Mouse (Mus musculus) liver, adult (tissue): Measurements from ENCODE around the gene Mast3.

Experiments
- GATA4 ChIP-seq: IDR thresholded peaks from 2 replicates; pipeline ENCODE4 v1.6.1; 2014; ENCODE audit warnings: mild to moderate bottlenecking, low read length; ENCODE audit not compliant: insufficient replicate concordance

The Mast3 gene

DNA sequence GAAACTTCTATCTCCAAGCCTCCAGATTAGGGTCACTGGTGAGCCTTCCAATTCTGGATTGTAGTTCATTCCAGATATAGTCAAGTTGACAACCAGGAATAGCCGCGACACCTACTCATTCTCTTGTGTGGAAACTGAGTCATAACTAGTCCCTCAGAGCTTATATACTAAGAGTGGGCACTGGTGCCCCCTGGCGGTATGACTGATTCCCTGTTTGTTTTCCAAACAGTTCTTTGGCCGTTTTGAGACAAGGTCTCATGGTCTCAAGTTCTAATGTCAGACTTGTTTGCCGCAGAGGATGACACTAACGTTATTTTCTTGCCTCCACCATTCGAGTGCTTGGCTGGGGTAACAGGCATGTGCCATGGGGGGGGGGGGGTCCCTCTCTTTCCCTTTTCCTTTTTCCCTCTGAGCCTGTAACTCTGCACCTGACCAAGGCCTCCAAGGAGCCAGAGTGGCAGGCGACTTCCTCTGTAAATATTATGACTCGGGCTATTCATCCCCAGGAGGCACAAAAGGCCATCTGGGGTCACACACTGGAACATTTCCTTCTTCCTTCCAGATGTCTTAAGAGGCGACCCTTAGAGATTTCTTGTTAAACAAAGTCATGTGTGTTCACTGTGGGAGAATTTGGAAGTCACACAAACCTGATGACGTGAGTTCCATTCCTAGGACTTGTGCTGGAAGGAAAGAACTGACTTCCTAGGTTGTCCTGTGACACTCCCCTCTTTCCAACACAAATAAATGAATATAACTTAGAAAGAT lies 52.7 kb downstream of the Mast3 start:
- peak; percentile 90; the same call in 1 of the 2 replicates for TF ChIP-seq GATA4

DNA sequence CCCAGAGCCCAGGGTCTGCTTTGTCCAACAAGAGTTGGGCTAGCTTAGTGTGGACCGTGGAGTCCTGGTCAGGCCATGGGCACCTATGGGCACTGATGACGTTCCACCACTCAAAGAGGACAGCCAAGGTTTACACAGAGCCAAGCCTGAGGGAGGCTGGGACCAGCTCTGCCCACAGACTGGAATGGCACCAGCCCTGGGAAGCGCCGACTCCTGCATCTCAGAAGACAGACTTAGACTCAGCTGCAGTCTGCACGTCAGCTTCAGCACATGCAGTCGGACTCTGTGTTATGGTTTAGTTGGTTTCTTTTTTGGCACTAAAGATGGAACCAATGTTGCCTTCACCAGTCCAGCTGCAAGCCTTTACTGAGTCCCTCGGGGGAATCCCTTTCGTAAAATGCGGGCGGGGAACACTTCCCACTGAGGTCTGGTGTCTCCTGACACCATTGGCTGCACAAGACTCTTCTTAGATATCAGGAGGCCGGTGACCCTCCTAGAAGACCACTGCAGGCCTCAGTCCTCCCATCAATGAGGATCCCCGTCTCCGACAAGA lies 54.6 kb downstream of the Mast3 start:
- no peak for TF ChIP-seq GATA4

DNA sequence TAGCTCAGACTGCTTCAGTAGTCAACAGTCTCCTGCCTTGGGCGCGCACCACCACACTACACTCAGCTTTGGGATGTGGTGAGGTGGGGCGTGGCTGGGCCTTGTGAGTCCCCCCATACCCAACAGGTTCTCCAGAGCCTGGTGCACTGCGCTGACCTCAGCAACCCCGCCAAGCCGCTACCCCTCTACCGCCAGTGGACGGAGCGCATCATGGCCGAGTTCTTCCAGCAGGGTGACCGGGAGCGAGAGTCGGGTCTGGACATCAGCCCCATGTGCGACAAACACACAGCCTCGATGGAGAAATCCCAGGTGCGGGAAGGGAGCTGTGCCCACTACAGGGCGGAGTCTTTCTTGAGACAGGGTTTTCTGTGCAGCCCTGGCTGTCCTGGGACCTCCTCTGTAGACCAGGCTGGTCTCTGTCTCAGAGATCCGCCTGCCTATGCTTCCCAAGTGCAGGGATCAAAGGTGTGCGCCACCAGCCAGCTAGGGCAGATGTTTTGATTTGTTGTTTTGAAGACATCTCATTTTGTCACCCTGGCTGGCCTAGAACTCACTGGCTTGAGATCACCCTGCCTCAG lies 55.7 kb downstream of the Mast3 start:
- no peak for TF ChIP-seq GATA4

DNA sequence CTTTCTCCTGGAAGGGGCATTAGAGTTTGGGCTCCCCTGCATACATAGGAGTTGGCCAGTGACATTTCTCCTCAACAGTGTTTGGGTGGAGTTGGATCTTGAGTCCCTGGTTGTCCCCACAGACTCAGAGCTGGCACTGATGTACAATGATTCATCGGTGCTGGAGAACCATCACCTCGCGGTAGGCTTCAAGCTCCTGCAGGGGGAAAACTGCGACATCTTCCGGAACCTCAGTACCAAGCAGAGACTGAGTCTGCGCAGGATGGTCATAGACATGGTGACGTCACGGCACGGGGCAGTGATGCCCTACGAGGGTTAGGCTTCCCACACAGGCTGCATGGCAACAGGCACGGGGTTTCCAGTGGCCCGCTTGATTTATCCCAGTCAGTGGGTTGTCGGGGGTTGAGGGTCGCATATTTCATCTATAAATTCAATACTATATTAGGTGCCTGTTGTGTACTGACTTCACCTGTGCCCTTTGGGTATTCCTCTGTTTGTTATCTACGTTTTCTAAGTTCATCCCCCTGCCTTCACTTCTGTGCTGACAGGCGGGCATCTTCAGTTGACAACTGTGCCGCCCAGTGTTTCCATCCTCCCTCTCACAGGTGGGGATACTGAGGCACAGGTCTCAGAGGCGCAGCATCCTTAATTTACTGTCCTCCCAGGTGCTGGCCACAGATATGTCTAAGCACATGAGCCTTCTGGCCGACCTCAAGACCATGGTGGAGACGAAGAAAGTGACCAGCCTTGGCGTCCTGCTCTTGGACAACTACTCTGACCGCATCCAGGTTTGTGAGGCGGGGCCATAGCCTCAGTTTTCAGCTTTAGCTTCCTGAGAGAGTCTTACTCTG lies 56.4 kb downstream of the Mast3 start:
- no peak for TF ChIP-seq GATA4

DNA sequence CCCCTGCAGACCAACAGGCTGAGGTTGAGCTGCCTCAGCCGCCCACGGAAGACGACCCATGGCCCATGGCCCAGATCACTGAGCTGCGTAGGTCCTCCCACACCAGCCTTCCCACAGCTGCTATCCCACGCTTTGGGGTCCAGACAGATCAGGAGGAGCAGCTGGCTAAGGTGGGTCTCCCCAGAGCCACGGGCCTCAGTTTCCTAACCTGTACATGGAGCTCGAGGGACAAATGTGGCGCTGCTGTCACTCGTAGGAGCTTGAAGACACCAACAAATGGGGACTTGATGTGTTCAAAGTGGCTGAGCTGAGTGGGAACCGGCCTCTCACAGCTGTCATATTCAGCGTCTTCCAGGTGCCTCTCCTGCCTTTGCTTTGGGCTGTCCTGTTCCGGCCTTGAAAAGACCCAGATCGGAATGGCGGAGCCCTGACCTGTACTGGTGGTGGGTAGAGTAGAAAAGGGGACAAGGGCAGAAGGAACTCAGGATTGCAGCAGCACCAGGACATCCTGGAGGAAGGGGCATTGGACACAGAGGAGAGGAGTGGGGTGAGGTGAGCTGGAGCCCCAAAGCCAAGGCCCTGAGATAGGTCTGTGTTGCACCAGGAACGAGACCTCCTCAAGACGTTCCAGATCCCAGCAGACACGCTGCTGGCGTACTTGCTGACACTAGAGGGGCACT lies 57.5 kb downstream of the Mast3 start:
- no peak for TF ChIP-seq GATA4

DNA sequence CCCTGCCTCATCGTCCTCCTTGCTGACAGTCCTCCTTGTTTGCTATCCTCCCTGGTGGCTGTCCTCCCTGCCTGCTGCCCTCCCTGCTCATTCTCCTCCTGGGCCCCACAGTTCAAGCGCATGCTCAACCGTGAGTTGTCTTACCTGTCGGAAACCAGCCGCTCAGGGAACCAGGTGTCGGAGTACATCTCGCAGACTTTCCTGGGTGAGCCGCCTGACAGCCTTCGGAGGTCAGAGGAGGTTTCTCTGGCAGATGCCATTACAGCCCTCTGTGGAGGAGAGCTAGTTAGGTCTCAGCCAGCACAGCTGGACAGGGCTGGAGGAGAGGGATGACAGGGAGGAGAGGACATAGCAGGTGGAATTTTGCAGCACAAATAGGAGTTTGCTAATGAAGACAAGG lies 58.2 kb downstream of the Mast3 start:
- no peak for TF ChIP-seq GATA4

DNA sequence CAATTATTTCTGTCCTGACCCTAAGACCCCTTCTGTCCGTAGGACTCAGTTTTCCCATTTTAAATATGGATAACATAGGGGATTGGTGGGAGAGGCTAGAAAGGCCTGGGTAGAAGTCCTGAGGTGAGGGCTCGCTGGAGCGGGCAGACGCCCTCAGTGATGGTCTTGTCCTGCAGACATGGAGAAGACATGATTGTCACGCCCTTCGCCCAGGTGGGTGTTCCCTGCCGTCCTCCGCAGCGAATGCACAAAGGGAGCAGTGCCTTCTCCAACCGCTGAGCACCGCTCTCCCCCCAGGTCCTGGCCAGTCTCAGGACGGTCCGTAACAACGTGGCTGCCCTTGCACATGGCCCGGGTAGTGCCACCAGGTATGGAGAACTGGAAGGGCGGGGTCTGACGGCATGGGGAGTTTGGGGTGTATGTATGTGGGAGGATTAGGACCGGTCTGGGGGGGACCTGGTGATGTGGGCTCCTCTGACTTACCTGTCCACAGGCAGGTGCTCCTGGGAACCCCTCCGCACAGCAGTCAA lies 59.1 kb downstream of the Mast3 start:
- no peak for TF ChIP-seq GATA4

DNA sequence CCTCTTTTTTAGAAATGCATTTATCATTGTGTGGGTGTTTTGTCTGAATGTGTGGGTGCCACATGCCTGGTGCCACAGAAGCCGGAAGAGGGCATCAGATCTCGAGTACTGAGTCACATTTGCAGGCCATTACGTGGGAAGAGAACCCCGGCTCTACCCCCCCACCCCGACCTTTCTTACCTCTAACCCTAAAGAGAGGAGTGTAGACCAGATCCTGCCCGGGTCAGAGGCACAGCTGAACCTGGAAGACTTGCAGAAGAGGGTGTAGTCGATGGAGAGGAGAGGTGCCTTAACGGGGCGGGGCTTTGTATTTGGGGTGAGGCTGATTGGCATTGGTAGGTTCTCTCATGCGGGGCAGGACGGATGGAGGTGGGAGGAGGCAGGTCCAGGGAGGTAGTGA lies 60.0 kb downstream of the Mast3 start:
- TF ChIP-seq GATA4 = no peak

DNA sequence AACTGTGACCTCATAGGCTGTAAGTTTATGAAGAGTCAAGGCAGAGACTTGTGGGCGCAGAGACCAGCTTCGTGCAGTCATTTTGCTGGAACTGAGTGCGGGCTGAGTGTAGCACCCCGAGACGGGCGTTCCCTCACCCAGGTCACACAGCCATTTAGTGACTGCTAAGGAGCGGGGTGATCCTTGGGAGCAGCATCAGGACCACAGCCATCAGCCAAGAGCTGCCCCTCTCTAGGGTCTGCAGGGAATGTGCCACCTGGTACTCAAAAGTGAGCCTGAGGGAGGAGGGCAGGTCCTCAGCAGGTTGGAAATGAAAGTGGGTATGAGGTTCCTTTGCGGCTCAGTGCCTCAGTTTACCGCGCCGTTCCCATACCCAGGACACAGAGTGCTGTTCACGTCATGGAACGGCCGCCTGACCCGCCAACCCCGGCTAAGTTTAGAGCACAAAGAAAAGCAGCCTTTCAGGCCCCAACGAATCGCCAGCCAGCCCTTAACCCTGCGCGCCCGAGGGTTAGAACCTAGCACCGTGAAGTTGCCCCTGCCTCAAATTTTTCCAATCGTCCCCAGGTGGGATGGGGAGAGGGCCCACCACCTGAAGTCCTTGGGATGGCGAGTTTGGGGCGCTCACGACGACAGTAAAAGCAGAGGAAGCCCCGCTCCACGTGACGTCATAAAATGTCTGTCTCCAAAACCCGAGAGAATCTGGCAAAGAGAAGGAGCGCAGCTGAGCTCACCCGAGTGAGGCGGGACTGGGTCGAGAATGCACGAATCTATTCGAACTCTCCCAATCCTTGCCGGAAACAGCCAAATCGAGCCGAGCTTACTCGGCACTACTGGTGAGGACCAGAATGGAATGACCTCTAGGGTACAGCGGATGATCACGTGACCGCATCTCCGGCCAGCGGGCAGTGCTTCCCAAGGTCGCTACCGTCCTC lies 60.9 kb downstream of the Mast3 start:
- no peak; the same call in 1 of the 2 replicates for TF ChIP-seq GATA4

DNA sequence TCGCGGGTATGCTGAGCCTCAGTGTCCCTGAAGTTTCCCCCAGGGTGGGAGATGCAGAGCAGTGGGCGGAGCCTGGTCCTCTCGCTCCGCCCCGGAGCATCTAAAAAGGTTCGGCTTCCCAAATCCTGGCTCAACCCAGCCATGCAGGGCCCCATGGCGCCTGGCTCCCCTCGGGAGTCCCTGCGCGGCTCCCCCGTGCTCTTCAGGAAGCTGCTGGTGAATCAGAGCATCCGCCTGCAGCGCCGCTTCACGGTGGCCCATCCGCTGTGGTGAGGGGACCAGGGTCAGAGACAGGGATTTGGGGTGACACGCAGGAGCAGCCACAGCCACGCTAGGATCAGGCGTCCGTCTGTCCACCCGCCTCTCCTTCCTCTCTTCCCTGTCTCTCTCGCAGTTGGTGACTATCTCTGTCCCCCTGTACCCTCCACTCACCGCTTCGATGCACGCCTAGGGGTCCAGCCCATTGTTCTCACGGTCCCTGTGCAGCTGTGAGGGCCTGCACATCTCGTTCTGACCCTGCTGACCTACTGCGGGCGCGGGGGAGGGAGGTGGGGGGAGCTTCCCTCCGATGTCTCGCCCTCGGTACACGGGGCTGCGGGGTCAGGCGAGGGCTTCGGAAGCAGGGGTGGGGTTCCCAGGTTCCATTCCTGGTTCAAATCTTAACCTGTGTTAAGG lies 61.7 kb downstream of the Mast3 start:
- no peak for TF ChIP-seq GATA4

DNA sequence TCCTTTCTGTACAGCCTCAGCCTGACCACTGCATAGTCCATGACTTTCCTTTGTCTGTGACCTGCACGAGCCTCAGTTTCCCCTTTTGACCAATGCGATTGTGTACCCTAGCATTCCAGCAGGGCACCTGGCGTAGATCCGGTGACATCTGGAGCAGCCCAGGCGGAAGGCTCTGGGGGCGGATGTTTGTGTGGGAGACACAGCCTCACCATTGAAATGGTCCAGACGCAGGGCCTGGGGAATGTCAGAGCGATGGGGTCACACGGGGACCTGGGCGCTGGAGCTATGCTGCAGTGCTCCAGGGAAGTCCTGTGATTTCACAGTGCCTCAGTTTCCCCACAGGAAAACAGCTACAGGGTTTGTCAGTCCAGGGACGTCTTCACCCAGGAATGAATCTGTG lies 62.7 kb downstream of the Mast3 start:
- TF ChIP-seq GATA4 = no peak

DNA sequence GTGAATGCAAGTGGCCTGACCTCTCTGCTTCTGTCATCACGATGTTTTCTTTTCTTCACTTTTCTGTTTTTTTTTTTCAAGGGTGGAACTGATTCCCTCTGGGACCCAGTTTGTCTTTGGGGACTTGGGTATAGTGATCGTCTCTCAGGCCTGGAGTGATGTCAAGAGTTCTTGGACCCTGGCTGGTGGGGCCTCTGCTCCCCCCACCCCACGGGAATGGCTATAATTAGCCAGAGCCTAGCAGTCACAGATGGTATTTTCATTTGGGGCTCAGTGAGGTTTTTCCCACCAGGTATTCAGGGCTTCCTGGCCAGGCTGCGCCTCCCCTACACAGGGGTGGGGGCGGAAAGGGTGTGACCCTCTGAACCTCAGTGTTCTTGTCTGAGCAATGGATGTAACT lies 63.2 kb downstream of the Mast3 start:
- no peak for TF ChIP-seq GATA4

DNA sequence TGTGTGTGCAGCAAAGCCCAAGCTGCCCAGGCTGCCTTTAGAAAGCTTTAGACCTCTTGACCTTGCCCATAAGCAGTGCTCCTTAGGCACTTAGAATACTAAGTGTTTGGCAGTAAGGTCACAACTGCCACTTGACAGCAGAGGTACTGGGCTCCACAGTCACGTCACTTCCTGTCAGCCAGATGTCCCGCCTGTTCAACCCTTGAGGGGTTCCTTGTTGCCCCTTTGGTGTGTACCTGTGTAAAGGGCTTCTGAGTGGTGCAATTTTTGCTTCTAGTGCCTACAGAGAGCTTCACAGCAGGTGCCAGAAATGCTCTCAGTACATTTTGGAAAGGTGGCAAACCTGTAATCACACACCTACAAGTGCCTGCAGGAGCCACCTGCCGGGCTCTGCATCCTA lies 66.6 kb downstream of the Mast3 start:
- TF ChIP-seq GATA4 = no peak

DNA sequence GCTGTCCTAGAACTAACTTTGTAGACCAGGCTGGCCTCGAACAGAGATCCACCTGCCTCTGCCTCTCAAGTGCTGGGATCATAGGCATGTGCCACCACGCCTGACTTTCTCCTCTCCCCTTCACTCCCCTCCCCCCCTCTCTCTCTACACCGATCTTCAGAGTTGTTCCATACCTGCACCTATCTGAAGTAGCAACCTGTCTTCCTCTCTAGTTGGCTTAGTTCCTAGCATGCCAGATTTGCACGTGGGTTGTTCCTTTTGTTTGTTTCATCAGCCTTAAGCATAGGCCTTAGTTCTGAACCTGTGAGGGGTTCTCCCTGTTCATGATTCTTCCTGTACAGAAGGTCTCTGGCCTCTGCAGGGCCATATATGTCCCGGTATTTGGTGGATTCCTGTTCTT lies 67.1 kb downstream of the Mast3 start:
- no peak for TF ChIP-seq GATA4

DNA sequence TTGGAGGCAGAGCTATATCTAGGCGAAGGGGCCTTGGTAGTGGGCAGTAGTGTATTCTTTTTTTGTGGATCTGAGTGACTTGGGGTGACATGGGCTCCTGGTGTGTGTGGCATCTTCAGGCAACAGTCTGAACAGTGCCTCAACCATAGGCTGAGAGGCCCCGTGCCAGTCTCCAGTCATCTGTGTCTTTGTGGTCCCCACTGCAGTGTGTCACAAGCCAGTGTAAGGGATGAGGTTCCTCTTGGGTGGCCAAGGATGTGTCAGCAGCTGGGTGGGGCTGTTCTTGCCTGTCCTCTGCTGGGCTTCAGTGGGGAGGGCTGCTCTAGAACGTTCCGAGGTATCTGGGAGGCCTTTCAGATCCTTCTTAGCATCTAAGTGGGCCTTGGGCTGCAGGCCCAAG lies 73.9 kb downstream of the Mast3 start:
- TF ChIP-seq GATA4 = no peak
